Mouse (Mus musculus) testis, adult 2 months (tissue): ENCODE data around the gene Gls2.
"Not testable (repeated sequence)": the region's sequence is repeated elsewhere in the genome, so short reads cannot be mapped to it uniquely, and the experiment has no call there.

Experiments
- CTCF ChIP-seq: fragments of 200-500 bp; IDR thresholded peaks from 2 replicates; pipeline ENCODE4 v1.5.1; 2012; ENCODE audit warnings: low read depth, mild to moderate bottlenecking, inconsistent platforms, low read length, moderate library complexity; ENCODE audit not compliant: control insufficient read depth, insufficient read depth, insufficient replicate concordance
- POLR2A ChIP-seq: fragments of 200-500 bp; IDR thresholded peaks from 2 replicates; pipeline ENCODE4 v1.6.1; 2012; ENCODE audit warnings: low read depth, mild to moderate bottlenecking, inconsistent platforms, low read length, moderate library complexity; ENCODE audit not compliant: control insufficient read depth

- not testable (repeated sequence) for TF ChIP-seq CTCF, POLR2A
These were observed 2.1 kb upstream of the Gls2 start for GRCm38 (mm10) chr10:128192030-128192766.
